Mouse (Mus musculus) liver, embryonic 14.5 days (tissue): ENCODE data around the gene Krt80. TPM values are rescaled to one million over a fixed set of nuclear protein-coding genes. Genes with fewer than 3 reads are reported as not detected.

Experiments
- ATAC-seq: fragments of 200-750 bp; cut with Nextera tagmentation; 2 replicates; pipeline ENCODE4 v1.8.0; 2017; ENCODE audit warnings: moderate number of reproducible peaks, mild to moderate bottlenecking, moderate library complexity; ENCODE audit not compliant: insufficient read depth
- DNase-seq, 3 experiments: peaks; one replicate each; pipeline ENCODE4 v3.0.0-alpha.2; 2012 to 2013; ENCODE audit warnings: low read depth in 3 of 3, low spot score in 3 of 3
- H3K27ac ChIP-seq: fragments of 300-500 bp; sonication (generic); 2 replicates; pipeline ENCODE4 v1.5.1; 2014; ENCODE audit warnings: moderate library complexity, mild to moderate bottlenecking, control low read depth, inconsistent platforms
- H3K27me3 ChIP-seq: fragments of 300-500 bp; sonication (generic); 2 replicates; pipeline ENCODE4 v1.6.1; 2014; ENCODE audit warnings: mild to moderate bottlenecking, low read length, moderate library complexity; ENCODE audit not compliant: control insufficient read depth, insufficient read depth
- H3K36me3 ChIP-seq: fragments of 300-500 bp; sonication (generic); replicated peaks from 2 replicates; pipeline ENCODE4 v1.6.1; 2014; ENCODE audit warnings: low read depth; ENCODE audit not compliant: control insufficient read depth, insufficient read depth
- H3K4me1 ChIP-seq, 2 experiments: fragments of 200-500 bp in 1 of 2; fragments of 300-500 bp in 1 of 2; sonication (generic) in 1 of 2; replicated peaks; 2 replicates each; pipeline ENCODE4 v1.6.1; 2012 to 2014; ENCODE audit warnings: antibody characterized with exemption in 1 of 2, inconsistent platforms in 1 of 2, low read length in 1 of 2; ENCODE audit not compliant: control insufficient read depth in 2 of 2, insufficient read depth in 2 of 2
- H3K4me2 ChIP-seq: fragments of 300-500 bp; sonication (generic); 2 replicates; pipeline ENCODE4 v1.6.1; 2014; ENCODE audit warnings: low read depth, mild to moderate bottlenecking, control low read depth, moderate library complexity
- H3K4me3 ChIP-seq, 2 experiments: fragments of 200-500 bp in 1 of 2; fragments of 300-500 bp in 1 of 2; sonication (generic) in 1 of 2; 2 replicates each; pipeline ENCODE4 v1.5.1; 2012 to 2014; ENCODE audit warnings: low read depth in 2 of 2, low read length in 2 of 2, mild to moderate bottlenecking in 2 of 2, control low read depth in 1 of 2, inconsistent platforms in 1 of 2, moderate library complexity in 1 of 2; ENCODE audit not compliant: insufficient read depth in 1 of 2
- H3K9ac ChIP-seq: fragments of 300-500 bp; sonication (generic); replicated peaks from 2 replicates; pipeline ENCODE4 v1.6.1; 2014; ENCODE audit warnings: mild to moderate bottlenecking, control low read depth, moderate library complexity
- H3K9me3 ChIP-seq: fragments of 300-500 bp; sonication (generic); 2 replicates; pipeline ENCODE4 v1.6.1; 2016; ENCODE audit warnings: low read length, mixed read lengths; ENCODE audit not compliant: control insufficient read depth
- CTCF ChIP-seq: IDR thresholded peaks from 2 replicates; pipeline ENCODE4 v1.5.1; 2016; ENCODE audit warnings: antibody characterized with exemption, low read depth, control low read depth
- EP300 ChIP-seq: IDR thresholded peaks from 2 replicates; pipeline ENCODE4 v1.6.1; 2016; ENCODE audit warnings: antibody characterized with exemption, low read depth
- WGBS: fragments of 180-500 bp; shearing (Covaris S2); extraction: QIAGEN DNeasy Blood & Tissue Kit; methylation state at CpG from one replicate; pipeline ENCODE4 v1.1.7; 2014; ENCODE audit not compliant: insufficient replicate concordance; 5-methylcytosine and 5-hydroxymethylcytosine counted together
- polyA plus RNA-seq, 2 experiments: library from polyadenylated mRNA; depleted of rRNA in 1 of 2; stranded (reverse) in 1 of 2; unstranded in 1 of 2; fragments of >200 nt; fragmentation: Nextera tagmentation in 1 of 2; extraction: Ambion mirVana in 1 of 2; gene quantifications; 2 replicates each; pipeline versions ENCODE4 v1.2.1 to v1.2.3; 2012 to 2014

The Krt80 gene
- polyA plus RNA-seq, 2 experiments, result 0.19 to 0.27 TPM

DNA sequence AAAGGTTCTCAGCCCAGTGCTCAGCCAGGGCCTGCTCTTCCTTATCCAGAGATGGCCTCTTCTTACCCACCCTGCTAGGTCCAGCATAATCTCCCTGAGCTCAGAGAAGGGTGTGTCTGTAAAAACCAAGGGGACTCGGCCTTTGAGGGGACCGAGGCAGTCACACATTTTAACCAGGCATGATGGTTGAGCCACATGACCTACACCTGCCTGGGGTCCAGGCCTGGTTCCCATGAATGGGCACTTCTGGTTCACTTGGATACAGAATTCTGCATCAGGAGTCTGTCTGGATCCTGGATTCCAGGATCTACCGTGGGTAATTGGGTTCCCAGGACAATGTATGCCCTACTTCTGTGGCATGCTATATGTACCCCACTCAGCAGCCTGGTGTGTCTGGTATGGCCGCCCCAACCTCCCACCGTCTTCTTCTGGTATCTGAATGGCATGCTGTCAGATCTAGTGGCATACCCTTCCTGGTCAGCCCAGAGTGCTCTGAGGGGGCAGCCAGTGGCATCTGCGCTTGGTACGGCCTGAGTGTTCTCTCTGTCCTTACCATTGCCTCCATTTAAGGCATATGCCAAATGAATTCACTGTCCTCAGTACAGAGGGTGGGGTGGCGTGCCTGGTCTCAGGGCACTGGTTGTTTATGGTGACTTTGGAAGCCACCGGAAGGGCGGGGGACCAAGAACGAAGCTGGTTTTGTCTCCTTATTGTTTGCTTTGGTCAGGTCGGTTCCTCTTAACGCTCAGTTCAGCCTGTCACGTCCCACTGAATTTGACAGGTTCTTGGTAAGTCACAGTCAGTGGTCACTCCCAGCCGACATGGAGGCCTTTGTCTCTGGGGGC, 1.4 kb upstream of the Krt80 start:
- no peaks in the 10 kb centered on the region for H3K9me3 ChIP-seq
- H3K36me3 ChIP-seq, result no peaks in the 10 kb centered on the region
- H3K27me3 ChIP-seq, result no peaks in the 10 kb centered on the region
- no peak overlapping the region for H3K4me3 ChIP-seq
- WGBS, result 47% methylated on average over 15 of the region's 15 CpGs
- no peak for DNase-seq
- H3K27ac ChIP-seq, result no peak overlapping the region
- peaks cover 0 to 5% of the 10 kb centered on the region in 2 experiments; a peak in 1 of 4 replicates for H3K4me1 ChIP-seq
- no peak overlapping the region for H3K9ac ChIP-seq
- no peak overlapping the region for H3K4me2 ChIP-seq
- no peak for ATAC-seq
- TF ChIP-seq CTCF (no peak), EP300 (no peak)

DNA sequence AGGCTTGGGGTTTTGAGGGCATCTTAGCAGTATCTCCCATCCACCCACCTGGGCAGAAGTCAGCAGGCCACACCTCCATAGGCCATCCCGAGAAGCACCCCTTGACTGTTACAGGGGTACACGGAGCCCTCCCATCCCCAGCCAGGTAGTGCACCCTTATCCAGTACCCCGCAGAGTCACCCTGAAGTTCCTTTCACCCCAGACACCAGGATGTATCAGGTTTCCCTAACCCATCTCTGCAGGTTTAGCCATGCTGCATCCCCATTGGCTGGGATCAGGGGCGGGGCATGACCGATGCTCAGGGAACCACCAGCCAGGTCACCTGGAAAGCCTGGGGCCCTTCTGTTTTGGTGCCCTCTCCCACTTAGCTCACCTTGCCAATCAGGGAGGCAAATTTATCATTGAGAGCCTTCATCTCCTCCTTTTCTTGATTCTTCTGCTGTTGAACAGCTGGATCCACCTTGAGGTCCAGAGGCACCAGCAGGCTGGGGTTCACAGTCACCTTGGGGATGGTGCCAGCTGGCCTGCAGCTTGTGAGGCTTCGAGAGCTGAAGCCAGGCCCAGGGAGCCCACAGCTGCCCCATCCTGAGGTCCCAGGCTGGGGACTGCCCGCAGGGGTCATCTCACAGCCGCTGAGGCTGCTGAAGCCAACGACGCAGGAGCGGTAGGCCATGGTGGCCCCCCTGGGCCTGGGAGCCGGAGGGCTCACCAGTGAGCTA, 421 bp downstream of the Krt80 start:
- DNase-seq, result no peak
- H3K4me3 ChIP-seq, result no peak overlapping the region
- H3K9ac ChIP-seq, result no peak overlapping the region
- no peaks in the 10 kb centered on the region for H3K4me1 ChIP-seq
- WGBS, result 67% methylated on average over 12 of the region's 12 CpGs
- no peak overlapping the region for H3K27ac ChIP-seq
- no peak for ATAC-seq
- H3K4me2 ChIP-seq, result no peak overlapping the region
- TF ChIP-seq CTCF, result no peak
- no peaks in the 10 kb centered on the region for H3K9me3 ChIP-seq
- H3K27me3 ChIP-seq, result no peaks in the 10 kb centered on the region
- H3K36me3 ChIP-seq, result no peaks in the 10 kb centered on the region

DNA sequence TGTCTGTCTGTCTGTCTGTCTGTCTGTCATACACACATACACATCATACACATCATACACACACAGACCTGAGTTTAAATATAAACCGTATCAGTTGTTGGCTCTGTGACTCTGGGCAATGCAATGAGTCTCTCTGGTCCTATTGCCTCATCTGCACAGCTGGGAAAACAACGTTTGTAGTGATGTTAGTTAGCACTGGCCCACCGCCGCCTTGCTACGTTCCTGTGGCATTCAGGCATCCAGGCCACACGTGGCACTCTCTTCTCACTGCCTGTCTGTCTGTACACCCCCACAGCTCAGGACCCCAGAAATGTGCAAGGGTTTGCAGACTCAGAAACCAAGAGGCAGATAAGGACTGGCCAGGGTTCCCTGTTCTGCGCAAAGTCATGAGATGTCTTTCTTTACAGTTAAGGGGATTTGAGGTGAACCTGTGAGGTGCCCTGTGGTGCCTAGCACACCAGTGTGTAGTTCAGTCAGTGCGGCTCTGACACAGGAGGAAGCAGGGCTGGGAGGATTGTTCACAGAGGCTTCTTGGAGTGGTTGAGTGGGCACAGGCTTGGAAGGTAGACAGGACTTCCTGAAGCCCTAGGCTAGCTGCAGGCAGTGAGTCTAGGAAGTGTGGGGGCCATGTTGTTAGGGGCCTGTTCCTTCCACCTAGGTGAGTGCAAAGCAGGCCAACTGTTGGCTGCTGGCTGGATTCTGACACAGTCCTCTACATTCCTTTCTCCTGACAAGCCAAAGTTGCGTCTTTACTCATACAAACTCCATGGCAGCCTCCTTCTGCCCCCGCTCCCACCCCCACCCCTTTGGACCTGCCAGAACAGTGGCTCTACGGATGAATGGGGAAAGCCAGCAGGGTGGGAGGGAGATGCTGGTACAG, 1.2 kb downstream of the Krt80 start:
- TF ChIP-seq EP300, result no peak
- Histone ChIP-seq H3K36me3 (no peaks in the 10 kb centered on the region), H3K4me2 (no peak overlapping the region), H3K9ac (no peak overlapping the region), H3K9me3 (no peaks in the 10 kb centered on the region), H3K4me3 (no peak overlapping the region), H3K27ac (no peak overlapping the region), H3K27me3 (no peaks in the 10 kb centered on the region), H3K4me1 (no peaks in the 10 kb centered on the region)
- no peak for ATAC-seq
- no peak for DNase-seq
- WGBS, result 55% methylated on average over 11 of the region's 11 CpGs

DNA sequence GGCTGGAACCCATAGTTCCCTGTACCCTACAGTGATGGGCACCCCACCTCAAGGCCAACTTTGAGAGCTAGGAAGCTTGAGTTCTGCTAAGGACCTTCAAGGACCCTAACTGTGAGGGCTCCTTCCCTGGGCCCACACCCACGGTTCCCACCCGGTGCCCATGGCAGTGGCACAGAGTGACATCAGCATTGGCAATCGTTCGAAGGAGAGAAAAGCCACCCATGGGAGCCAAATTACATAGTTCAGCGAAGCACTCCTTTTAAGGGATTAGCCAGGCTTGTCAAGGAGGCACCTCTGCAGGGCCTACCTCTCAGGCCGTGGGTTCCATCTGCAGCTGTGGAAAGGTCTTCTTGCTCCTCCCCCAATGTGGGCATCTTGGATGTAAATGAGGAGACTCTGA, 1.9 kb downstream of the Krt80 start:
- Histone ChIP-seq H3K4me2 (no peak overlapping the region), H3K27me3 (no peaks in the 10 kb centered on the region), H3K4me3 (no peak overlapping the region), H3K4me1 (no peaks in the 10 kb centered on the region), H3K9ac (no peak overlapping the region), H3K9me3 (no peaks in the 10 kb centered on the region), H3K27ac (no peak overlapping the region), H3K36me3 (no peaks in the 10 kb centered on the region)
- WGBS, result 53% methylated on average over 6 of the region's 6 CpGs
- no peak for DNase-seq
- TF ChIP-seq CTCF (no peak), EP300 (no peak)
- no peak for ATAC-seq
